Mouse (Mus musculus): ENCODE results near the gene Car11.

Car11 gene

GRCm38 (mm10) chr7:45710477-45711191 lies 11.0 kb downstream of the Car11 start:
- no peak for DNase-seq (ENCODE audit: low spot score in 2 of 2)

- no peak for DNase-seq (ENCODE audit: low spot score in 2 of 2)
These were observed 11.8 kb downstream of the Car11 start for GRCm38 (mm10) chr7:45711316-45712021.

- peak in 1 of 2 experiments; percentile 76 for DNase-seq (ENCODE audit: low spot score in 2 of 2)
These were observed 12.5 kb downstream of the Car11 start for GRCm38 (mm10) chr7:45712022-45712757.

GRCm38 (mm10) chr7:45713396-45713795 lies 13.8 kb downstream of the Car11 start:
- DNase-seq (ENCODE audit: low spot score in 2 of 2): no peak

- DNase-seq (ENCODE audit: low spot score in 2 of 2): no peak
These were observed 14.4 kb downstream of the Car11 start for GRCm38 (mm10) chr7:45713881-45714520.

GRCm38 (mm10) chr7:45714630-45715089 lies 15.0 kb downstream of the Car11 start:
- DNase-seq (ENCODE audit: low spot score in 2 of 2): peak in 1 of 2 experiments; percentile 70

GRCm38 (mm10) chr7:45715090-45715708 lies 15.6 kb downstream of the Car11 start, which contains the start of gene Rpl18:
Gene Rpl18 (plus strand): TSS chr7:45715457.
- peak; percentile 93 to 98 for DNase-seq (ENCODE audit: low spot score in 2 of 2)

GRCm38 (mm10) chr7:45715741-45716459 lies 16.3 kb downstream of the Car11 start:
- no peak for DNase-seq (ENCODE audit: low spot score in 2 of 2)

GRCm38 (mm10) chr7:45716460-45716857 lies 16.8 kb downstream of the Car11 start:
- no peak for DNase-seq (ENCODE audit: low spot score in 2 of 2)

GRCm38 (mm10) chr7:45716952-45717917 lies 17.6 kb downstream of the Car11 start:
- no peak for DNase-seq (ENCODE audit: low spot score in 2 of 2)

- DNase-seq (ENCODE audit: low spot score in 2 of 2): peak; percentile 97 to 99
These were observed 18.3 kb downstream of the Car11 start, which contains the start of gene Sphk2 for GRCm38 (mm10) chr7:45717918-45718297. Gene Sphk2 (minus strand): TSS chr7:45718002.

- DNase-seq (ENCODE audit: low spot score in 2 of 2): no peak
These were observed 18.7 kb downstream of the Car11 start for GRCm38 (mm10) chr7:45718331-45718730.

GRCm38 (mm10) chr7:45719180-45719579 lies 19.5 kb downstream of the Car11 start:
- no peak for DNase-seq (ENCODE audit: low spot score in 2 of 2)

- no peak for DNase-seq (ENCODE audit: low spot score in 2 of 2)
These were observed 20.2 kb downstream of the Car11 start for GRCm38 (mm10) chr7:45719738-45720412.

GRCm38 (mm10) chr7:45720413-45721233 lies 21.0 kb downstream of the Car11 start, which contains the start of gene Fam83e:
Gene Fam83e (plus strand): TSS chr7:45721212.
- DNase-seq (ENCODE audit: low spot score in 2 of 2): peak in 1 of 2 experiments; percentile 32

GRCm38 (mm10) chr7:45721234-45721571 lies 21.6 kb downstream of the Car11 start:
- no peak for DNase-seq (ENCODE audit: low spot score in 2 of 2)

- no peak for DNase-seq (ENCODE audit: low spot score in 2 of 2)
These were observed 22.2 kb downstream of the Car11 start for GRCm38 (mm10) chr7:45721642-45722347.

Data from urinary bladder, postnatal 36 days (tissue).